Mouse (Mus musculus) frontal cortex, adult (tissue): ENCODE measurements at regions not wholly inside any gene's neighbourhood (a gene's known extent, or its start where the extent isn't known, plus 50 kb on each side); places are given as distances from the start of the nearest gene placed in this dataset.
A peak's percentile ranks its signal among the peaks of the same experiment; 100 is the strongest.

ENCODE experiments used
- ATAC-seq: cut with Nextera tagmentation; 2 replicates; pipeline ENCODE4 v1.9.2; 2017; ENCODE audit warnings: mild to moderate bottlenecking, moderate library complexity, mixed read lengths; ENCODE audit not compliant: low TSS enrichment

DNA sequence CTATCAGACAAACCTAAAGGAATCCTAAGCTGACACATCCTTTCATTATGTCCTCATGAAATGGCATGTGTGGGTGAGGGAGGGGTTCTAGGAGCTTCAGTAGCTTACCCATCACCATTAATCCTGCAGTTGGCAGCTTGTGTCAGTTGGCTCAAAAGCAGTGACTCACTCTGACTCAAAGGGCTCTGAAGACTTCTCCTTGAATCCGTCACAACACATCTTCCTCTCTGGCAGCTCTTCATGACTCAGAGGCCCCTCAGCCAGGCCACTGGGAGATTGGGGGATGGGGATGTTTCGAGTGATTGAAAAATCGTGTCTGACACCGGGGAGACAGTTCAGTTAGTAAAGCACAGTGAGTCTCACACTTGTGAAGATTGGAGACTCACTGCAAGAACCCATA is 90.2 kb upstream of the Irf2bp2 start:
- 0 out of 2 replicates have a peak, but pooled peaks have one; percentile 24 for ATAC-seq

DNA sequence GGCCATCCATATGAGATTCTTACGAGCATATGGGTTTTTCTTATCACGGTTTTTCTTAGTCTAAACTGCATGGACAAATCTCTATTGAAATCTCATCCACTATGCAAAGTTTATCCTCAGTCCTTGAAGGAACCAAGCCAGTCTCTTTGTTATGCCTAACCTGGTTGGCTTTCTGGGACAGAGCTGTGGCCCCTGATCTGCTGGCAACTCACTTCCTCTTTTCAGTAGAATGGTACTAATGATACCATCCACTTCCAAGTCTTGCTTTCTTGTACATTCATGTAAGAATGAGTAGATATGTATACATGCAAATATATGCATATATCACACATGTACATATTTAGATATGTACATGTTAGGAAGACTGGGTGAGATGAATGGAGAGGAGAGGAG is 89.8 kb upstream of the Irf2bp2 start:
- ATAC-seq = no peak

DNA sequence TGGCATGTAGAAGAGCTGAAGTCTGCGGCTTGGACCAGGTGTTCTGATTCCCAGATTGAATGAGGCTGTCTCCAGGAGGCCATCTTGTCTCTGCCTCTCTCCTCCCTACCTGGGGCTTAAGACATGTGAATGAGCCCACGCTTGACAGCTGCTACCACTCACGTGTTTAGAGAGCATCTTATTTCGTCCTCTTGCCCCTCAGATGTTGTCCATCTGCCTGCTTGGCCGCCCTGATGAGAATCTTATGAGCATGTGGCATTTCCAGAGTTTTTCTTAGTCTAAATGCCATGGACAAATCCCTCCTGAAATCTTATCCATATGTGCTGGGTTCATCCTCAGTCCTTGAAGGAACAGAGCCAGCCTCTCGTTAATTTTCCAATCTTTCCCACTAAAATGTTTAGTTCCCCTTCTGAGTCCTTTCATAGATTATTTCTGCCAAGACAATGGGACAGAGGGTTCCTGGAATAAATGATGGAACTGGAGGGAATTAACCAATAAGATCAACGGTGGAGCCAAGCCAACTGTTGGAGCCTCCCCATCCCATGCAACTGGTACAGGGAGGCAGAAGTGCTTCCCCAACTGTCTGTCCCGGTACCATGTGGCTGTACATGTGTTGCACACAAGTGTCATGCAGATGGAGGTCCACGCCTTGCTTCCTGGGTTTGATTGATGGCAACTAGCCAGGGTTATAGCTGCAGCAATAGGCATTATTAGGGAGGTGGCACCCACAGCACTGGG is 89.2 kb upstream of the Irf2bp2 start:
- no peak for ATAC-seq

DNA sequence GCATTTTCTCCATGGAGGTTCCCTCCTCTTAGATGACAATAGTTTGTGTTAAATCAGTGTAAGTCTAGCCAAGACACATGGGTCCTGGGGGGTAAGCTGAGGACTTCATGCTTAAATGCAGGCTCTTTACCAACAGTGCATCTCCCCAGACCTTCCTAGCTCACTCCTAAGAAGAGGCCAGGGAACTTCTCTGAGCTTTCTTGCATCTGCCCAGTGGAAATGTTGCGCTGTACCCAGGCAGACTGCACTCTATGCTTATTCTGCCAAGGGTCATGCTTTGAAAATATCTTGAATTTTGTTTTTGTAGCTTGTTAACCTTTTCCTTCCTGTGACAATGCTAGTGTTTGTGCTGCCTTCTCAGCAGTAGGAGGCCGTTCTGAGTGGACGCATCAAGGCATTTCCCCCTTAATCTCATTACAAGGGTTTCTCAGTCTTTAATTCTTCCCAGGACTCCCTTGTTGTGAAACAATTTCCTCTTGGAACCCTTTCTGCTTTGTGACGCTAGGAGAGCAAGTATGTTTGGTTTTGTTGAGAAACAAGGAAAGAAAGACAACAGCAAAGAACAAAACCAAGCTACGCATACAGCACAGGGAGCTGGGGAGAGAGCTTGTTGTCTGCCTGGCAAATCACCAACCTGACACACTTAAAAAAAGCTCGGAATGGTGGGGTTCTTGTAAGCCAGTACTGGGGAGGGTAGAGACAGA is 88.3 kb upstream of the Irf2bp2 start:
- no peak for ATAC-seq

DNA sequence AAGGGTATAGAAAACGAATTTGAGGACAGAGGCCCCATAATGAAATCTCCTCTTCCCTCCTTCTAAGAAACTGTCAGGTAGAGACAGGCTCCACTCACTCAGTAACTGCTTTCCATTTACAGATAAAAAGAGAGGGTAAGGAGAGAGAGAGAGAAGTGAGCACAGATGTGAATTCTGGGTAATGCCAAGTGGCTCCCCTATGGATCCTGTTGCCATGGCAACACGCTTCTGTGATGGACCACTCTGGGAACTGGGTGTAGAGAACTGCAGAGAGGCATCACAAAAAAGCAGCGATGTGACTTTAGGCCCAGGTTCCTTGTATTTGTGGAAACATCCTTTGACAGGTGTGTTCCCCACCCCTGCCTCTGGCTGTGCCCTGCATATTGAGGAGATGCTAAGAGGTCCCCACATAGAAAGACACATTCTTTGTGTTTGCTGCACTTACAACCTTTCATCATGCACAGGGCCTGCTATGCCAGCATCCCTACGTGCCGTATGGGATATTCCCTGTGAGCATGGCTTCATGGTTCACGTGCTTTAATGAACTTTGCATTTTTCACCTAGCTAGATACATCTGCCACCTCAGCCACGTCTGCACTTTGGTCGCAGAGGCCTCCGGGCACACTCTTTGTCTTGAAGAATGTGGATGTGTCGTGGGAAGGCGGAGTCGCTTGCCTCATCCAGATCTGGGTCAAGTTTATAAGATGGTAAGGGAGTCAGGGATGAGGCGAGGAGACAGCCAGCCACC is 84.4 kb upstream of the Irf2bp2 start:
- no peak for ATAC-seq

DNA sequence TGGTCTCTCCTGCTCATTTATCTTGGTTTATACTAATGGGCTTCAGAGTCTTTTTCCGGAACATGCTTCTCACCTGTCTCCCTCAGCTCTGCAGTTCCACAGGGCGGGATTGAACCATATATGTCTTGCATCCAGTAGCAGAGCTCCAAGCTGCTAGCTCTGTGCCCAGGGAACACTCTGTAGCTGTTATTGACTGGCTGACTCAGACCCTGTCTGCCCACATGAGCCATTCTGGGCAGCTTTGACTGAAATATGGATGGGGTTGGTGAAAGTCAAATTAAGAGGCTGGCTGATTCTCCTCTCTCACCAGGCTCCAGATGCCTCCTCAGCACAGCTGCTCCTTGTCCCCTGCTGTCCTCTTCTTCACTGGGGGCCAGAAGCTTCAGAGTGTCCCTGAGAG is 81.4 kb upstream of the Irf2bp2 start:
- peak; percentile 91 for ATAC-seq

DNA sequence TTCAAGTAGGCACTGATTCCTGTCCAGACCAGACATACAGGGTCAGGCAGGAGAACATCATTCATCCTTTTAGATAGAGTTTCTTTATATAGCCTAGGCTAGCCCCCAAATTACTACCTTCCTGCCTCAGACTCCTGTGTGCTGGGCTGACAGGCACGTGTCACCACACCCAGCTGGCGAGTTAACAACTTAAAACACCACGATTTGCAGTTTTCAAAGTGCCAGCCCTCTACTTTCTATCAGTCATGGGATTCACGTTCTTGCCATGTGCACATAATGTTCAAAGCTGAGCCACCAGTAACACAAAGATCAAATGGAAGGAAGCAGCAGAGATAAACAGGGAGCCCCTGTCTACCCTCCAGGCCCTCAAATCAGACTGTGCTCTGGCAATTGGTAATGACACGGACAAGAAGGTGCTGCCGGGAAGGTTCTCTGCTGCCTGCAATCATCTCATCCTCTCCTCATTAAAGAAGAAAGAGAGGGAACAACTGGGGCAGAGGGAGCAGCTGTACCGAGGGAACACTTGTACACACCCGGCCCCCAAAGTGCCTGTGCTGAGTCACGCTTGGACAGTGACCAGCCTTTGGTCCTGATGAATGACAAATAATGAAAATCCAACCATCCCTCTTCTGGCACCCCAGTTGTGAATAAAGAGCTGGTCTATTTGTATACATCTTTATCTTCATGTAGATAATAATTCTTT is 79.4 kb upstream of the Irf2bp2 start:
- ATAC-seq = no peak

DNA sequence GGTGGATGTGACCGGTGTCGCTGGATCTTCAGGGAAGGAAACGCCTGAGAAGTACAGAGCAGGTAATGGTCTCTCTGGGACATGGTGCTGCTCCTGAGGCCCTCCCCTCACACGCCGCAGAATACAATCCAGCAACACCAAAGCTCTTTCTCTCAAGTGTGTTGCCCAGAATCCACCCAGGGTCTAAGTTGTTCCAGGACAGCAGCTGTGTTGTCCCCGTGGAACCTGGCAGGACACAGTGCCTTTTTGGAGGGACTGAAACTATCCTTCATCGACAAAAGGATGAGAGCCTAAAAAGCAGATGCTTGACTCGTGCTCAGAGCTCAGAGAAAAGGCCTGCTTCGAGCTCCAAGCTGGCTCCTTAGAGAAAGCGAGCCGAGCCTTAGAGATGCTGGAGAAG is 77.8 kb upstream of the Irf2bp2 start:
- ATAC-seq = no peak

DNA sequence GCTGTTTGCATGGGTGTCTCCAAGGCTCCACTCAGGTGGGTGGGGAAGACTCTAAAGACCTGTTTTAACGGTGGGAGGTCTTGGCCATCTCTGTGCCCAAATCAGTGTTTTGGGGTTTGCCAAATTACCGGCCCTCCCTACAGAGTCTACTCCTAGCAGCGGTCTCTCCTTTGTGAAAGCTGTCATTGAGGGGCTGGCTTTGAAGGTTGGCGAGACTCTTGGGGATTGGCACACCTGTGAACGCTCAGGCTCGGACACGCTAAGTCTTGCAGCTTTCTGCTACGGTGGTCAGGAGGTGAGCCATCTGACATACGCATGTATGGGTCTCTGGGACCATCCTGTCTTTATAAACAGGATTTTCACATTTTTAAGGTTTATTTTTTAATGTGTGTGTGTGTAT is 76.1 kb upstream of the Irf2bp2 start:
- no peak for ATAC-seq

DNA sequence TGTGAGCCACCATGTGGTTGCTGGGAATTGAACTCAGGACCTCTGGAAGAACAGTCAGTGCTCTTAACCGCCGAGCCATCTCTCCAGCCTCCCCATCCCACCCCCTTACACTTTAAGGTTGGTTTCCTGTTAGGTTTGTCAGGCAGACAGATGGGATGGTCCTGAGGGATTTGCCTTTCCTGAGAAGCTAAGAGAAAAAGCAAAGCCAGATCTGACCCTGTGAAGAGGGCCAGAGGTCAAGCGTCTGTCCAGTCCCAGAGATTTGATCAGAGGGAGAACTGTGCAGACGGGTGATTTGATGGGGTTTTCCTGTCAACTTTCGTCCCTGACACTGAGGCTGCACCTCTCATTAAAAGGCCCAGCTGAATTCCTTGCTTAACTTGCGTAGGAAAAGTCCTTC is 75.4 kb upstream of the Irf2bp2 start:
- ATAC-seq = no peak

DNA sequence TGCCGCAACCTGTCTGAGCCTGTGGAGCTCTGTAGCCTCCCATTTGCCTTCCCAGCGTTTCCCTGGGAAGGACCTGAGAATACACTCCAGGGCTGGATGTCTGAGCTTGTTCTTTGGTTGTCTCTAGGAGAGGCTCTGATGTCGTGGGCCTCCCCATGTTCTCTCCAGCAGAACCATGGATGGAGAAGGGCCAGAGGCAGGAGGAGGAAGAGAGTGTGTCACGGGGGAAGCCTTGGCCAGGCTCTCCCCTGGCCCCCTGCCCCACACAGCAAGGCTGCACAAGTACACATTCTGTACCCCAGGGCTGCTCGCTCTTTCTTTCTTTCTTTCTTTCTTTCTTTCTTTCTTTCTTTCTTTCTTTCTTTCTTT is 74.9 kb upstream of the Irf2bp2 start:
- ATAC-seq = peak; percentile 4; the same call in 1 of the 2 replicates

DNA sequence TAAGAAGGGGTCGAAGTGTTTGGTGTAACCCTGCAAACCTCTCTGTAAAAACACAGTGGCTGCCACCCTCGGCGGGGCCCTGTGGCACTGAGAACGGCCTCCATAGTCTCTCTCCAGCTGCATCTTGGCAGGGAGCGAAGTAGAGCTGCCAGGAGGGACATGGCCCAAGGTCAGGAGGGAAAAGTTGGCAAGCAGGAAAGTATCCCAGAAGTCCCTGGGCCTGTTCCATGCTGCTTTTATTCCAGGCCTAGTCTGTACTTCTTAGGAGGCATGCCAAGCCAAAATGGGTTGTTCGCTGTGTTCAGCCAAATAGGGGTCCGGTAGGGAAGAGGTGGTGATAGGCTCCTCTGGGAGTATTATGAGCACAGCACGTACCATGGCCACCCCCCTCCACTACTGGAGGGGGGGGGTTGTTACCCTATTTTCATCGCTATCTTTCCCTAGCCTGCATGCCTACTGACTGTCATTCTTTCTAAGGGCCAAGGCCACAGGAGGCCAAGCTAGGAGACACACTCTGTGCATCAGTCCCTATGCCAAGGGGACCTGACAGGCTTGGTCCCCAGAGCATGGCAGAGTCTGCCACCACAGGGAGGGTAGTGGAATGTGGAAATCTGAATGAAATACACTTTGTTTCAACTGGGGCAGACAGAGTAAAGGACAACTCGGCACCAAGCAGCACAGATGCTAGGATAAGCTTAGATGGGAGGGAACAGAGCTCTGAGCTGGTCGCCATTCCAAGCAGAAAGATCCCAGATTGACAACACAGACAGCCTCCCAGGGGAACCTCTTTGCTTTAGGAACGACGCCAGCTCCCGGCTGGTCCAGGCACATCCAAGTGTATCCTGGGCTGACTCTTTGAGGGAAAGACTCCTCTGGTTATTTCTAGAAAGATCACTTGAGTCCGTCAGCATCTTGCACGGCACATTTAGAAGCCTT is 74.2 kb upstream of the Irf2bp2 start:
- peak; percentile 0; the same call in 1 of the 2 replicates for ATAC-seq

DNA sequence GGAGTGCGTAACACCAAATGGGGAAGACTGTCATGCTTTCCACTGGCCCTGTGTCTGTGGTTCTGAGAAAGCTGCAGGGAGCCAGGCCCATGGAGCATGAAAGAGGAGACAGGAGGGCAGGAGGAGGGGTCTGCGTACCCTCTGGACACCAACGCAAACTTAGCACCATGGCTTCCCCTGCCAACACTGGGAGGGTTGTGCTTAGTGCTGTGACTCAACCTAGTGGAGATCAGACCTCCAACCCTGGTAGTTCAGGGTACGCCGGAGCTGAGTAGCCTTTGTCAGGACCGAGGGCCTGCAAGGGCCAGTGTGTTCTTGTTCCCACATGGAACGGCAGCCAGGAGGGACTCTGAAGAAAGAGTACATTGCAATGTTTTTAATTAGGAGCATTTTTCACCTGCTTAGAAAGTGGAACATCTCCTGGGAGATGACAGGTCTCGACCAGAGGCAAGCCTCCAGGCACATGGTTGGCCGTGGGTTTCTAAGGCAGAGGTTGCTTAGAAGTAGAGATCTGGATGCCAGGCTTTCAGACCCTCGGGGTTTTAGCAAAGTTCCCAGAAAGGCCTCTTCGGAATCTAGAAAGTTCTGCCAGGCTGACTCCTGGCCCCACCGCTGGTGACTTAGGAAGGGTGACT is 73.4 kb upstream of the Irf2bp2 start:
- ATAC-seq = no peak

DNA sequence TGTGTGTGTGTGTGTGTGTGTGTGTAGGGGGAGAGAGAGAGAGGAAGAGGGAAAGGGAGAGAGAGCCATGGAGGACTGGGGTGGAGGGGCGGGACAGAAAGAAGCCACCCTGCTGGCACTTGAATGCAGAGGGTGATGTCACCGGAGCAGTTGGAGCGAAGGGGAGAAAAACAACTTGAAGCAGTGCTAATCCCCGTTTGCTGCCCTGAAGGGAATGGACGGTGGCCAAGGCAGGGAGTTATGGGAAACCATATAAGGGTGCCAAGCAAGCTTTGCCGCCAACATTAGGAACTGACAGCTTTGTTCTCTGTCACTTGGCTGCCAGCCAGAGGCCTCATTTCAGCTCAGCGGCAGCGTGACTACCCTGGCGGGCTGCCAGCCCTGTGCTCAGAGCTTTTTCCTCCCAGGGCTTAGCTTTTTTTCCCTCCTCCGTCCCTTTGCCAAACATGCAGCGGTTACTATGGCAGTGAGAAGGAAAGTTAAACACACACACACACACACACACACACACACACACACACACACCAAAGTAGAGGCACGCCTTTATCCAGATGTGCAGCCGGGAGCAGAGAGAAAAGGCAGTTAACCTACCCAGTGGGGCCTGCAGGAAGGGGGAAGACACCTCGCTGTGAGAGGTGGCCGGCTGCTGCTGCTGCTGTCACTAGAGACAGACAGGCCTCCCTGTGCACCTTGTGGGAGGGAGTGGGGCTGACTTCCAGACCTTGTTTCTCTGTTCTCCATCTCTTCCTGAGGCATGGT is 72.7 kb upstream of the Irf2bp2 start:
- ATAC-seq = peak; percentile 58

DNA sequence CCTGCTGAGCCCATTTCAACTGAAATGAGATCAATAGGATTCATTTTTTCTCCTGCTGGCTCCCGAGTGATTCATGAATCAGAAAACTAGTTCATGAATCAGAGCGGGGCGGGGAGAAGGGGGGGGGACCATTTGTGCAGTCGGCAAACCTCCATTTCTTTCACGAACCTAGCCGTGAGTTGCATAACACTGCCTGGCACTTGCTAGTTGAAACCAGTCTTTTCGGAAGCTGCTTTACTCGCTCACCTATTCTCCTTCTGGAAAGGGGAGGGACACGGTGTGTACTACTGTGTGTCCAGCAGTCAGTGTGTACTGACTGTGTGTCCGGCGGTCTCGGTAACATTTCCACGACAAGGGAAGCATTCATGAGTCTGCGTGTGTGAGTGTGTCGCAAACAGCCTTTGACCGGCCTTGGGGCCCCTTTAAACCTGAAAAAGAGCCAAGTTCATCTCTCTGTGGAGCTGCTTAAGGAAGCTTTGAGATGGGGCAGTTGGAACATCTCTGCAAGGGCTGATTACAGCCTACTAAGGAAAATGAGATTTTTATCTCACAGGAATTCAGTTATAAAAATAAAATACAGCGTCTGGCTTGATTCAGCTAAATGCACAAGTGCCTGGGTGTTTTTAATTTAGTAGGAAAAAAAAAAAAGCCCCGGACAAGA is 71.9 kb upstream of the Irf2bp2 start:
- ATAC-seq = peak; percentile 16

DNA sequence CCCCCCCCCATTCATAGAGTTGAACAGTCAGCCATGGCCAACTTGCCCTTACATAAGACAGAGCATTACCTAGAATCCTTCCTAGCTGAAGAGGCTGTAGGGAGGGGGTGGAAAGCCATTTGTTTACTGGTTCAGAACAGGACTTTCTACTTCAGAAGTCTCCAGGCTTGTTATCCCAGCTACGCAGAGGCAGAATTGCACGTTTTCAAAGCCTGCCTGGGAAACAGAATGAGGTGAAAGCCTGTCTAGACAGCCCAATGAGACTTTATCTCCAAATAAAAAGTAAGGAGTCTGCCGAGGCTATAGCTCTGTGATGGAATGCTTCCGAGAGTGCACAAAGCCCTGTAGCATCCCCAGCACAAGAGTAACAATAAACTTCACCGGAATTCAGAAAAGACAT is 71.1 kb upstream of the Irf2bp2 start:
- no peak for ATAC-seq

DNA sequence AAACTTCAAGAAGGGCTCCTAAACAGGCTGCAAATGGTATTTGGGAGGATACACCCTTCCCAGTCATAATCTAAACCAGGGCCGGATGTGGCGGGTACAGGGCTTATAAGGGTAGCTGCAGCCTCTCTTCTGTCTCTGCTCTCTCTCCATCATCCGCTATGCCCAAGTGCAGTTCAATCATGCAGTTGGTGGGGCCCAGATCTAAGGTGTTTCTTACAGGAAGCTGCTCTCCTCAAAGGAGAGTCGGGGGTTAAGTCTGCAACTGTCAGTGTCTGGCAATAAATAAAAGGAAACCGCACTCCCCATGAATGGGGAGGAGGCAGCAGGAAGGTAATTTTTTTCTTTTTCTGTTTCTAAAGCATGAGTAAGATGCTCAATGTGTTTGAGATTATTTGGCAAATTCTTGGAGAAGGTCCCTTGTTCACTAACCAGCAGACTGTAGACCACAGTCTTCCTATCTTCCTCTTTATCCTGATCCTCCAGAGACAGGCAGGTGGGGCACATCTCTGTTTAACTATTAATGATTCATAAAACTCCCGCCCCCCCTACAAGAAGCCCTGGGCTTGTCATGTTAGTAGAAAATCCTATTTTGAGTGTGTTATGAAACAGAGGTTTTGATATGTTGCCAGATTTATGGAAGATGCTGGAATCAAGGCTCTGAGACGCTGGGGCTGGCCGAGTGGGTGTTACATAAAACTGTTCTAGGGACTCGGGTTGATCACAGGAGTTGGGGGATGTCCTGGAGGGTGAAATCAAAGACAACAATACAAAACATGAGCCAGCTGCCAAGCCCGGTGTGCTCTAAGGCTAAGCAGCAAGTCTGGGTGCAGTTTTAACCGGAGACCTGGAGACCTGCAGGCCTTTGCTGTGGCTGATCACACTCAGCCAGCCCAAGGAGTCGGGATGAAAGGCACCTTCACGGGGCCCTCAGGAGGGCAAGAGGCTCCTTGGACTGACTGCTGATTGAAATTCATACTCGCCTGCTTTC is 69.3 kb upstream of the Irf2bp2 start:
- no peak for ATAC-seq

DNA sequence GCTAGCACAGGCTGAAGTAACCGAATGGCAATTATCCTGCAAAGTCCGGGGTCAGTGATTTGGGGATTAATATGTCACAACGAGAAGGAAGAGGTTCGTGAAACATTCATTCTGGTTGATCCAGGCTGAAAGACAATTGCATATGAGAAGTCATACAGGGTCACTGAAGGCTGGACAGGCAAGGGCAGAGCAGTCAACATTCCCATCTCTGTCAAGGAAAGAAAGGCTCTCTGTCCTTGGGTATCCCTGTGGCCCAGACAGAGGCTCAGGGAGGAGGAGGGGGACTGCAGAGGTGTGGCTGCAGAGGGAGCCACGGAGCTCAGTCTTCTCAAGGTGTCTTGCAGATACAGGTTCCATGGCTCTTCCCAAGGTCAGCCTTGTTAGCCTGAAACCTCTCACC is 68.4 kb upstream of the Irf2bp2 start:
- ATAC-seq = no peak
